Mouse (Mus musculus) layer of hippocampus, adult 2 months (tissue): Measurements from ENCODE around the gene Ntmt1. TPM values are rescaled to one million over a fixed set of nuclear protein-coding genes. Genes with fewer than 3 reads are reported as not detected.

Source experiments
- DNase-seq, 2 experiments: peaks; one replicate each; pipeline ENCODE4 v3.0.0; 2022; ENCODE audit warnings: low spot score in 2 of 2
- H3K27ac ChIP-seq: fragments of 200-600 bp; 2 replicates; pipeline ENCODE4 v1.8.1; 2022
- H3K4me3 ChIP-seq: fragments of 200-600 bp; 2 replicates; pipeline ENCODE4 v1.8.1; 2022; ENCODE audit warnings: mild to moderate bottlenecking
- CTCF ChIP-seq: fragments of 200-600 bp; conservative IDR thresholded peaks from 2 replicates; pipeline ENCODE4 v1.8.1; 2022; ENCODE audit warnings: antibody characterized with exemption, mild to moderate bottlenecking, moderate library complexity
- total RNA-seq, 2 experiments: library from RNA; stranded (reverse); gene quantifications; 2 replicates each; pipeline ENCODE4 v1.2.3; 2021

Ntmt1 gene
- total RNA-seq, 2 experiments from 2014 or later: 33.1 to 33.5 TPM

- TF ChIP-seq CTCF: peak; percentile 86
- peak; percentile 92 to 99 for DNase-seq
- Histone ChIP-seq H3K27ac (peak overlapping the region; percentile 91), H3K4me3 (peak overlapping the region; percentile 55)
Observed at GRCm38 (mm10) chr2:30794179-30795108, 13.2 kb upstream of the Ntmt1 start.

- Histone ChIP-seq H3K27ac (peak overlapping the region; percentile 93; the same call in 1 of the 2 replicates), H3K4me3 (peak overlapping the region; percentile 55; the same call in 1 of the 2 replicates)
- DNase-seq: no peak
- no peak for TF ChIP-seq CTCF
Observed at GRCm38 (mm10) chr2:30795271-30795888, 12.2 kb upstream of the Ntmt1 start.

- DNase-seq: no peak
- TF ChIP-seq CTCF: no peak
- H3K4me3 ChIP-seq: peak overlapping the region; percentile 19; the same call in 1 of the 2 replicates
- peak overlapping the region; percentile 93 for H3K27ac ChIP-seq
Observed at GRCm38 (mm10) chr2:30795889-30796275, 11.7 kb upstream of the Ntmt1 start.

- peak overlapping the region; percentile 19; the same call in 1 of the 2 replicates for H3K4me3 ChIP-seq
- TF ChIP-seq CTCF: no peak
- peak; percentile 87 to 95 for DNase-seq
- peak overlapping the region; percentile 93 for H3K27ac ChIP-seq
Observed at GRCm38 (mm10) chr2:30796382-30796781, 11.2 kb upstream of the Ntmt1 start.

- Histone ChIP-seq H3K4me3 (no peak overlapping the region), H3K27ac (no peak overlapping the region)
- no peak for TF ChIP-seq CTCF
- DNase-seq: no peak
Observed at GRCm38 (mm10) chr2:30799456-30799855, 8.2 kb upstream of the Ntmt1 start.

- TF ChIP-seq CTCF: no peak
- DNase-seq: no peak
- Histone ChIP-seq H3K4me3 (peak overlapping the region; percentile 63; the same call in 1 of the 2 replicates), H3K27ac (no peak overlapping the region)
Observed at GRCm38 (mm10) chr2:30800671-30801066, 7.0 kb upstream of the Ntmt1 start.

GRCm38 (mm10) chr2:30801067-30801852 is 6.4 kb upstream of the Ntmt1 start:
- DNase-seq: no peak
- TF ChIP-seq CTCF: no peak
- peak overlapping the region; percentile 64 for H3K27ac ChIP-seq
- H3K4me3 ChIP-seq: peak overlapping the region; percentile 63

- Histone ChIP-seq H3K4me3 (no peak within 1 kb of the TSS), H3K27ac (no peak within 1 kb of the TSS)
- TF ChIP-seq CTCF: no peak
- no peak for DNase-seq
Observed at GRCm38 (mm10) chr2:30803604-30804003, 4.0 kb upstream of the Ntmt1 start, which contains the start of gene 1700001O22Rik. TSS of gene 1700001O22Rik (minus strand) at chr2:30803661.

- no peak for TF ChIP-seq CTCF
- Histone ChIP-seq H3K4me3 (no peak overlapping the region), H3K27ac (no peak overlapping the region)
- no peak for DNase-seq
Observed at GRCm38 (mm10) chr2:30805983-30806382, 1.6 kb upstream of the Ntmt1 start.

- peak overlapping the region; percentile 59; the same call in 1 of the 2 replicates for H3K27ac ChIP-seq
- TF ChIP-seq CTCF: no peak
- H3K4me3 ChIP-seq: peak overlapping the region; percentile 83
- no peak for DNase-seq
Observed at GRCm38 (mm10) chr2:30807147-30807647, 429 bp upstream of the Ntmt1 start.

- peak overlapping the region; percentile 85 for H3K27ac ChIP-seq
- DNase-seq: no peak
- peak overlapping the region; percentile 83 for H3K4me3 ChIP-seq
- TF ChIP-seq CTCF: no peak
Observed at GRCm38 (mm10) chr2:30808296-30808655, 650 bp downstream of the Ntmt1 start.

GRCm38 (mm10) chr2:30809503-30809902 is 1.9 kb downstream of the Ntmt1 start:
- no peak overlapping the region; the same call in 1 of the 2 replicates for H3K4me3 ChIP-seq
- no peak for DNase-seq
- no peak overlapping the region for H3K27ac ChIP-seq
- TF ChIP-seq CTCF: no peak
